Mouse (Mus musculus) forebrain, embryonic 16.5 days (tissue): ENCODE data around the gene Gm28490. TPM values are rescaled to one million over a fixed set of nuclear protein-coding genes. Genes with fewer than 3 reads are reported as not detected.
"Not testable (repeated sequence)": the region's sequence is repeated elsewhere in the genome, so short reads cannot be mapped to it uniquely, and the experiment has no call there.

ENCODE experiments used
- ATAC-seq: fragments of 200-750 bp; cut with Nextera tagmentation; 2 replicates; pipeline ENCODE4 v1.8.0; 2017; ENCODE audit warnings: mild to moderate bottlenecking, moderate library complexity
- H3K27ac ChIP-seq: fragments of 300-500 bp; sonication (generic); 2 replicates; pipeline ENCODE4 v1.5.1; 2014; ENCODE audit warnings: low read length, control low read depth
- H3K27me3 ChIP-seq: fragments of 300-500 bp; sonication (generic); replicated peaks from 2 replicates; pipeline ENCODE4 v1.6.1; 2014; ENCODE audit warnings: low read length; ENCODE audit not compliant: control insufficient read depth, insufficient read depth
- H3K36me3 ChIP-seq: fragments of 300-500 bp; sonication (generic); 2 replicates; pipeline ENCODE4 v1.6.1; 2014; ENCODE audit not compliant: control insufficient read depth, insufficient read depth
- H3K4me1 ChIP-seq: fragments of 300-500 bp; sonication (generic); replicated peaks from 2 replicates; pipeline ENCODE4 v1.6.1; 2014; ENCODE audit warnings: low read length; ENCODE audit not compliant: control insufficient read depth, insufficient read depth
- H3K4me2 ChIP-seq: fragments of 300-500 bp; sonication (generic); 2 replicates; pipeline ENCODE4 v1.6.1; 2014; ENCODE audit warnings: mild to moderate bottlenecking, low read length, control low read depth
- H3K4me3 ChIP-seq: fragments of 300-500 bp; sonication (generic); replicated peaks from 2 replicates; pipeline ENCODE4 v1.5.1; 2014; ENCODE audit warnings: mild to moderate bottlenecking, low read length, control low read depth
- H3K9ac ChIP-seq: fragments of 300-500 bp; sonication (generic); replicated peaks from 2 replicates; pipeline ENCODE4 v1.6.1; 2014; ENCODE audit warnings: low read depth, low read length, control low read depth
- H3K9me3 ChIP-seq: fragments of 300-500 bp; sonication (generic); 2 replicates; pipeline ENCODE4 v1.6.1; 2016; ENCODE audit warnings: low read length; ENCODE audit not compliant: control insufficient read depth
- WGBS: fragments of 180-500 bp; shearing (Covaris S2); extraction: QIAGEN DNeasy Blood & Tissue Kit; methylation state at CpG from one replicate; pipeline ENCODE4 v1.1.7; 2014; 5-methylcytosine and 5-hydroxymethylcytosine counted together
- polyA plus RNA-seq: library from polyadenylated mRNA; unstranded; fragments of >200 nt; fragmentation: Nextera tagmentation; extraction: Ambion mirVana; gene quantifications from 2 replicates; pipeline ENCODE4 v1.2.1, GENCODE M21; 2015

Gene Gm28490
- polyA plus RNA-seq = not detected in 2 replicates

GRCm38 (mm10) chrY:31634656-31635055, at the start of gene Gm28490:
Gene Gm28490, minus strand, starts transcription at chrY:31634756.
- H3K4me3 ChIP-seq, H3K9ac ChIP-seq, H3K9me3 ChIP-seq, H3K27me3 ChIP-seq, H3K36me3 ChIP-seq, ATAC-seq, H3K27ac ChIP-seq, H3K4me2 ChIP-seq, H3K4me1 ChIP-seq: not testable (repeated sequence)
- WGBS = no CpG with 5 or more reads among the region's 8 CpGs
